Mouse (Mus musculus): ENCODE data around the gene 1500011B03Rik.

GRCm38 (mm10) chr5:114861730-114862129 is 38.5 kb upstream of the 1500011B03Rik start:
- TF ChIP-seq USF1 (IDR thresholded peaks at IDR 0.05; ENCODE audit: low read depth) (no peak), CTCF (IDR thresholded peaks at IDR 0.05; ENCODE audit: control insufficient read depth, insufficient read depth, insufficient read length) (no peak), CEBPB (IDR thresholded peaks at IDR 0.05; ENCODE audit: low read depth) (no peak), FOSL1 (IDR thresholded peaks at IDR 0.05; ENCODE audit: insufficient read depth, low read length, poor library complexity, severe bottlenecking) (no peak), MYOD1 (IDR thresholded peaks at IDR 0.05; ENCODE audit: control insufficient read depth, insufficient read length, low read depth) (no peak), MAX (IDR thresholded peaks at IDR 0.05) (no peak)
